Comparison of ENCODE assay signal across 9 mouse cellular contexts in genomic region chr16:20534617-20535295, GRCm38 (mm10). TPM values are rescaled to one million over a fixed set of nuclear protein-coding genes. Genes with fewer than 3 reads are reported as not detected.
DNase-seq lines count a peak whose midpoint lies in the region; ATAC-seq and TF ChIP-seq lines count a peak whose summit lies in the region.
"Had no signal": no experiment of that assay in that cellular context is flagged by ENCODE, and none has a peak within 500 bp of the region (broad histone marks: within the 10 kb centered on the region; RNA-seq: fewer than 3 reads in every experiment).

No protein-coding gene starts in this region.

- no peak overlapping the region for H3K9ac ChIP-seq in heart, embryonic 12.5 days
- no peak overlapping the region for H3K9ac ChIP-seq in midbrain, postnatal 0 days (replicated peaks; ENCODE audit: low read length, poor library complexity, severe bottlenecking)
- H3K9ac ChIP-seq in hindbrain, embryonic 14.5 days, result no peak overlapping the region
- H3K9ac ChIP-seq in neural tube, embryonic 13.5 days, result no peak overlapping the region

- no peaks in the 10 kb centered on the region for H3K27me3 ChIP-seq in heart, embryonic 12.5 days (replicated peaks)
- H3K27me3 ChIP-seq in midbrain, embryonic 10.5 days (ENCODE audit: low read depth, poor library complexity, severe bottlenecking), result no peaks in the 10 kb centered on the region
- no peaks in the 10 kb centered on the region for H3K27me3 ChIP-seq in midbrain, postnatal 0 days (ENCODE audit: insufficient read depth, low read length)
- no peaks in the 10 kb centered on the region for H3K27me3 ChIP-seq in hindbrain, embryonic 14.5 days (ENCODE audit: control insufficient read depth, insufficient read depth, low read length)
- no peaks in the 10 kb centered on the region for H3K27me3 ChIP-seq in neural tube, embryonic 13.5 days

- 48% methylated on average over 10 of the region's 10 CpGs for WGBS in heart, embryonic 12.5 days
- 54% methylated on average over 10 of the region's 10 CpGs for WGBS in midbrain, embryonic 10.5 days
- WGBS in midbrain, postnatal 0 days, result 48% methylated on average over 10 of the region's 10 CpGs
- WGBS in hindbrain, embryonic 14.5 days, result 51% methylated on average over 10 of the region's 10 CpGs
- 49% methylated on average over 10 of the region's 10 CpGs for WGBS in neural tube, embryonic 13.5 days

- peaks cover 59% of the 10 kb centered on the region for H3K36me3 ChIP-seq in heart, embryonic 12.5 days
- H3K36me3 ChIP-seq in midbrain, embryonic 10.5 days, result peaks cover 66% of the 10 kb centered on the region
- peaks cover 41% of the 10 kb centered on the region for H3K36me3 ChIP-seq in midbrain, postnatal 0 days (ENCODE audit: insufficient read depth, low read length)
- peaks cover 61% of the 10 kb centered on the region for H3K36me3 ChIP-seq in hindbrain, embryonic 14.5 days (replicated peaks; ENCODE audit: control insufficient read depth, insufficient read depth)
- peaks cover 60% of the 10 kb centered on the region for H3K36me3 ChIP-seq in neural tube, embryonic 13.5 days

- DNase-seq in heart, postnatal 36 days, result no peak
- no peak for DNase-seq in midbrain, embryonic 10.5 days (ENCODE audit: low spot score)
- DNase-seq in midbrain, postnatal 0 days (ENCODE audit: low spot score), result no peak
- DNase-seq in hindbrain, embryonic 14.5 days (ENCODE audit: low spot score), result no peak
- no peak for DNase-seq in embryo, embryonic 10 days (ENCODE audit: low spot score)
- DNase-seq in left cerebral cortex, postnatal 36 days (ENCODE audit: low spot score in 2 of 2), result no peak

- H3K27ac ChIP-seq in heart, embryonic 12.5 days (ENCODE audit: poor library complexity, severe bottlenecking), result no peak overlapping the region
- no peak overlapping the region for H3K27ac ChIP-seq in midbrain, embryonic 10.5 days (replicated peaks)
- H3K27ac ChIP-seq in midbrain, postnatal 0 days (ENCODE audit: low read depth, low read length), result no peak overlapping the region
- no peak overlapping the region for H3K27ac ChIP-seq in hindbrain, embryonic 14.5 days
- H3K27ac ChIP-seq in neural tube, embryonic 13.5 days (replicated peaks), result no peak overlapping the region

- H3K4me3 ChIP-seq in heart, embryonic 12.5 days, result 0 out of 2 replicates have a peak overlapping the region, but pooled peaks have one; percentile 83
- peak overlapping the region; percentile 78; the same call in 1 of the 2 replicates for H3K4me3 ChIP-seq in midbrain, embryonic 10.5 days
- no peak overlapping the region for H3K4me3 ChIP-seq in midbrain, postnatal 0 days (ENCODE audit: low read depth, low read length)
- no peak overlapping the region; the same call in 1 of the 2 replicates for H3K4me3 ChIP-seq in hindbrain, embryonic 14.5 days (replicated peaks; ENCODE audit: low read length)
- H3K4me3 ChIP-seq in neural tube, embryonic 13.5 days, result no peak overlapping the region

- no peak for ATAC-seq in heart, embryonic 12.5 days (ENCODE audit: insufficient number of reproducible peaks, low FRiP score)
- no peak for ATAC-seq in midbrain, postnatal 0 days (ENCODE audit: low FRiP score)
- no peak for ATAC-seq in hindbrain, embryonic 14.5 days (ENCODE audit: low FRiP score)
- ATAC-seq in neural tube, embryonic 13.5 days (ENCODE audit: low read depth), result no peak

- H3K4me1 ChIP-seq in heart, embryonic 12.5 days (replicated peaks), result peaks cover 29% of the 10 kb centered on the region
- H3K4me1 ChIP-seq in midbrain, embryonic 10.5 days, result peaks cover 29% of the 10 kb centered on the region
- H3K4me1 ChIP-seq in midbrain, postnatal 0 days (ENCODE audit: insufficient read depth, low read length), result peaks cover 17% of the 10 kb centered on the region
- peaks cover 27% of the 10 kb centered on the region for H3K4me1 ChIP-seq in hindbrain, embryonic 14.5 days (replicated peaks; ENCODE audit: control insufficient read depth, insufficient read depth, low read length)
- peaks cover 26% of the 10 kb centered on the region for H3K4me1 ChIP-seq in neural tube, embryonic 13.5 days (replicated peaks)

- H3K4me2 ChIP-seq in heart, embryonic 12.5 days, result no peak overlapping the region
- no peak overlapping the region for H3K4me2 ChIP-seq in midbrain, postnatal 0 days (ENCODE audit: low read depth, low read length, poor library complexity, severe bottlenecking)
- 0 out of 2 replicates have a peak overlapping the region, but pooled peaks have one; percentile 16 for H3K4me2 ChIP-seq in hindbrain, embryonic 14.5 days (replicated peaks)
- H3K4me2 ChIP-seq in neural tube, embryonic 13.5 days, result peak overlapping the region; percentile 26; the same call in 1 of the 2 replicates

- intact Hi-C loops in heart, postnatal 36 days (cut with DNase I), result loop anchor here (5.0 kb wide), 2 partner anchors 118 to 138 kb away; partner anchors contain the start of gene Psmd2
- intact Hi-C loops in left cerebral cortex, postnatal 36 days (cut with DNase I), result loop anchor here (5.0 kb wide), 1 partner anchor 37 kb away; the partner anchor contains the start of gene Eif2b5

- TF ChIP-seq CTCF in midbrain, postnatal 0 days (IDR thresholded peaks at IDR 0.05), result no peak

- no peaks in the 10 kb centered on the region for H3K9me3 ChIP-seq in heart, embryonic 12.5 days (replicated peaks)
- no peaks in the 10 kb centered on the region for H3K9me3 ChIP-seq in midbrain, embryonic 10.5 days (replicated peaks)
- no peaks in the 10 kb centered on the region for H3K9me3 ChIP-seq in midbrain, postnatal 0 days (ENCODE audit: low read length)
- H3K9me3 ChIP-seq in hindbrain, embryonic 14.5 days (ENCODE audit: control insufficient read depth, low read length), result no peaks in the 10 kb centered on the region
- H3K9me3 ChIP-seq in neural tube, embryonic 13.5 days, result no peaks in the 10 kb centered on the region

RNA-seq across cellular contexts. Expression of gene Ap2m1, which starts 0.5 kb away (rescaled TPM):
- 487 and 490 TPM in 2 replicates for polyA plus RNA-seq in heart, embryonic 12.5 days (2016; fragmentation: Nextera tagmentation; extraction: Ambion mirVana)
- 100 to 1,000 TPM; 210 to 214 TPM for total RNA-seq in heart, postnatal 36 days (2021)
- 711 and 831 TPM in 2 replicates for polyA plus RNA-seq in midbrain, embryonic 10.5 days (2016; fragmentation: Nextera tagmentation; extraction: Ambion mirVana)
- 975 and 994 TPM in 2 replicates for total RNA-seq in midbrain, postnatal 0 days (2014; rRNA removed)
- polyA plus RNA-seq in midbrain, postnatal 0 days (2015; fragmentation: Nextera tagmentation; extraction: Ambion mirVana), result 1,551 and 1,562 TPM in 2 replicates
- 1,214 and 1,314 TPM in 2 replicates for polyA plus RNA-seq in hindbrain, embryonic 14.5 days (2014; fragmentation: Nextera tagmentation; extraction: Ambion mirVana)
- polyA plus RNA-seq in neural tube, embryonic 13.5 days (2015; fragmentation: Nextera tagmentation; extraction: Ambion mirVana), result 1,020 and 1,063 TPM in 2 replicates
- 100 to 1,000 TPM; 792 to 907 TPM for total RNA-seq in left cerebral cortex, postnatal 36 days (2021)

RNA-seq across cellular contexts. Expression of gene Abcf3, which starts 13.6 kb away (rescaled TPM):
- polyA plus RNA-seq in heart, embryonic 12.5 days (2016; fragmentation: Nextera tagmentation; extraction: Ambion mirVana), result 55.2 and 55.4 TPM in 2 replicates
- total RNA-seq in heart, postnatal 36 days (2021), result 10 to 100 TPM; 62.6 to 65.9 TPM
- 58.9 and 62.2 TPM in 2 replicates for polyA plus RNA-seq in midbrain, embryonic 10.5 days (2016; fragmentation: Nextera tagmentation; extraction: Ambion mirVana)
- 65.3 and 76.0 TPM in 2 replicates for total RNA-seq in midbrain, postnatal 0 days (2014; rRNA removed)
- 73.1 and 75.2 TPM in 2 replicates for polyA plus RNA-seq in midbrain, postnatal 0 days (2015; fragmentation: Nextera tagmentation; extraction: Ambion mirVana)
- polyA plus RNA-seq in hindbrain, embryonic 14.5 days (2014; fragmentation: Nextera tagmentation; extraction: Ambion mirVana), result 75.3 and 77.5 TPM in 2 replicates
- 72.2 and 81.5 TPM in 2 replicates for polyA plus RNA-seq in neural tube, embryonic 13.5 days (2015; fragmentation: Nextera tagmentation; extraction: Ambion mirVana)
- total RNA-seq in left cerebral cortex, postnatal 36 days (2021), result 100 to 1,000 TPM in 1 of 2 experiments, 10 to 100 TPM in 1; 88.3 to 102 TPM

RNA-seq across cellular contexts. Expression of gene Dvl3, which starts 18.0 kb away (rescaled TPM):
- polyA plus RNA-seq in heart, embryonic 12.5 days (2016; fragmentation: Nextera tagmentation; extraction: Ambion mirVana), result 31.1 and 34.1 TPM in 2 replicates
- total RNA-seq in heart, postnatal 36 days (2021), result 10 to 100 TPM; 44.9 to 47.2 TPM
- 28.5 and 37.5 TPM in 2 replicates for polyA plus RNA-seq in midbrain, embryonic 10.5 days (2016; fragmentation: Nextera tagmentation; extraction: Ambion mirVana)
- 44.9 and 46.3 TPM in 2 replicates for total RNA-seq in midbrain, postnatal 0 days (2014; rRNA removed)
- polyA plus RNA-seq in midbrain, postnatal 0 days (2015; fragmentation: Nextera tagmentation; extraction: Ambion mirVana), result 24.6 and 29.5 TPM in 2 replicates
- 36.4 and 40.9 TPM in 2 replicates for polyA plus RNA-seq in hindbrain, embryonic 14.5 days (2014; fragmentation: Nextera tagmentation; extraction: Ambion mirVana)
- 48.5 and 55.4 TPM in 2 replicates for polyA plus RNA-seq in neural tube, embryonic 13.5 days (2015; fragmentation: Nextera tagmentation; extraction: Ambion mirVana)
- 10 to 100 TPM; 63.5 to 75.7 TPM for total RNA-seq in left cerebral cortex, postnatal 36 days (2021)

RNA-seq across cellular contexts. Expression of gene Eif2b5, which starts 36.1 kb away (rescaled TPM):
- 89.6 and 94.4 TPM in 2 replicates for polyA plus RNA-seq in heart, embryonic 12.5 days (2016; fragmentation: Nextera tagmentation; extraction: Ambion mirVana)
- 10 to 100 TPM; 54.4 to 64.3 TPM for total RNA-seq in heart, postnatal 36 days (2021)
- 151 TPM in 2 replicates for polyA plus RNA-seq in midbrain, embryonic 10.5 days (2016; fragmentation: Nextera tagmentation; extraction: Ambion mirVana)
- 87.2 and 96.4 TPM in 2 replicates for total RNA-seq in midbrain, postnatal 0 days (2014; rRNA removed)
- polyA plus RNA-seq in midbrain, postnatal 0 days (2015; fragmentation: Nextera tagmentation; extraction: Ambion mirVana), result 70.0 and 74.6 TPM in 2 replicates
- polyA plus RNA-seq in hindbrain, embryonic 14.5 days (2014; fragmentation: Nextera tagmentation; extraction: Ambion mirVana), result 88.0 and 89.2 TPM in 2 replicates
- 102 and 103 TPM in 2 replicates for polyA plus RNA-seq in neural tube, embryonic 13.5 days (2015; fragmentation: Nextera tagmentation; extraction: Ambion mirVana)
- 10 to 100 TPM; 56.4 to 66.8 TPM for total RNA-seq in left cerebral cortex, postnatal 36 days (2021)

RNA-seq across cellular contexts. Expression of gene Vwa5b2, which starts 54.5 kb away (rescaled TPM):
- 0.43 and 0.53 TPM in 2 replicates for polyA plus RNA-seq in heart, embryonic 12.5 days (2016; fragmentation: Nextera tagmentation; extraction: Ambion mirVana)
- total RNA-seq in heart, postnatal 36 days (2021), result under 1 TPM in 1 of 2 experiments, not detected in 1; 0.05 TPM
- 1.7 and 4.5 TPM in 2 replicates for polyA plus RNA-seq in midbrain, embryonic 10.5 days (2016; fragmentation: Nextera tagmentation; extraction: Ambion mirVana)
- 65.7 and 66.6 TPM in 2 replicates for total RNA-seq in midbrain, postnatal 0 days (2014; rRNA removed)
- polyA plus RNA-seq in midbrain, postnatal 0 days (2015; fragmentation: Nextera tagmentation; extraction: Ambion mirVana), result 35.5 and 36.4 TPM in 2 replicates
- polyA plus RNA-seq in hindbrain, embryonic 14.5 days (2014; fragmentation: Nextera tagmentation; extraction: Ambion mirVana), result 22.1 and 24.4 TPM in 2 replicates
- polyA plus RNA-seq in neural tube, embryonic 13.5 days (2015; fragmentation: Nextera tagmentation; extraction: Ambion mirVana), result 23.8 and 27.0 TPM in 2 replicates
- 10 to 100 TPM; 43.0 to 63.7 TPM for total RNA-seq in left cerebral cortex, postnatal 36 days (2021)
- total RNA-seq: megakaryocyte-erythroid progenitor cell, adult 5-6 weeks had no signal

Comparison
In these comparisons a context has a peak if more than half of its experiments do, and no peak if none do; other contexts are left out.
1. H3K4me3 ChIP-seq: peak in heart, embryonic 12.5 days (single experiment) and midbrain, embryonic 10.5 days (single experiment); none in midbrain, postnatal 0 days (single experiment), hindbrain, embryonic 14.5 days (single experiment) and neural tube, embryonic 13.5 days (single experiment).
2. H3K4me2 ChIP-seq: peak in hindbrain, embryonic 14.5 days (single experiment) and neural tube, embryonic 13.5 days (single experiment); none in heart, embryonic 12.5 days (single experiment) and midbrain, postnatal 0 days (single experiment).